Mouse (Mus musculus) c-Kit-positive CD71-positive TER-119-negative erythroid progenitor cells, embryonic 14.5 days (primary cell): ENCODE measurements around the gene Serpine3.
"Not testable (repeated sequence)": the region's sequence is repeated elsewhere in the genome, so short reads cannot be mapped to it uniquely, and the experiment has no call there.

Experiments used
- DNase-seq: peaks from one replicate; pipeline ENCODE4 v3.0.0-alpha.2; 2013; ENCODE audit warnings: low read depth

The Serpine3 gene

DNA sequence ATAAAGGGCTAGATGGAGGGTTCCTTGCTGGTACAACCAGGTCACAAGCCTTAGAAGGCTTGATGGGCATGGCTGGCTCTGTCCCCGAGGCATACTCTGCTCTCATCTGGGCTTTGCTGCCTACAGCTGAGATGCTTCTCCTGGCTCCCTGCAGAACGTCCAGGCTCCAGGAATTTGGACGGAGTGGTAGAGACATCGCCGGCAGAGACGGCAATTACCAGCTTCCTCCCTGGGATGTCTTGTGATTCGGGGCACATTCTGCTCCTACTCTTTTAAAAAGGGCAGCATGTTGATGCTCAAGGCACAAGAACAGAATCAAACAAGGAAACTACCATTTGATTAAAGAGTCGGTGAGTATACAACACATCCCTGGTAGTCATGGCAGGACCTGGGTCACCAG, at the start of gene Serpine3:
Serpine3 (plus strand) TSS at position 301 of the 400 bp plus-strand sequence.
- DNase-seq: no peak

DNA sequence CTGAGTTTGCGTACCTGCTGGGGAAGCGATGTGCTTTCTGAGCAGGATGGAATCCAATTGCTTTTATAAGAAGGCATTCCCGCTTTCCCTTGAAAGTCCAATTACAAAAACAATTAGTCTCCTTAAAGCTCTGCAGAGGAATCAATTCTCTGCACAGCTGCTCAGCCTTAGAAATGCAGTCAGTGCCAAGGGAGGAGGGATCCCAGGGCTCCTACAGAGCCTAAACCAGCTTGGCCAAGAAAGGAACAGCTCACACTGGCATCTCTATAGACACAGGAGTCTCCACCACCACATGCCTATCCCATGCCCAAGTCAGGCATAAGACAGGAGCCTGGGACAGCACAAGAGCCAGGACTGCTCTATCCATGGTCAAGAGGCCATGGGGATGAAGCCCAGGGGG, 41.1 kb upstream of the Serpine3 start:
- no peak for DNase-seq

DNA sequence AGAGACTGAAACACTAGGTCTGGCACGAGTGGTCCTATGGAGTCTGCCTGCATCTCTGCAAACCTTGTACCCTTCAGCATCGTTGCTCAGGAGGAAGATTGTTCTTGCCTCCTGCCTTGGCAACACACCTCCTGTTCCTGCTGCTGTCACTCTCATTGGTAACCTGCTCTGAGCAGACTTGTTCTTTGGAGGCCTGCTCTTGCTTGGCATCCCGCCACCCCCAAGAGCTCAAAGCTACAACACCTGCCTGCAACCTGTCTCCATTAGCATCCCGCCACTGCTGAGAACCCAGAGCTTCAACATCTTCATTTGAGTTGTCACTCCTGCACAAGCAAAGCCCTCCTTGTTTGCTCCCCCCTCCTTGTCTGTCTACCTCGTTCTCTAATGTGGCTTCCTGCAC, 35.5 kb upstream of the Serpine3 start:
- DNase-seq: no peak

DNA sequence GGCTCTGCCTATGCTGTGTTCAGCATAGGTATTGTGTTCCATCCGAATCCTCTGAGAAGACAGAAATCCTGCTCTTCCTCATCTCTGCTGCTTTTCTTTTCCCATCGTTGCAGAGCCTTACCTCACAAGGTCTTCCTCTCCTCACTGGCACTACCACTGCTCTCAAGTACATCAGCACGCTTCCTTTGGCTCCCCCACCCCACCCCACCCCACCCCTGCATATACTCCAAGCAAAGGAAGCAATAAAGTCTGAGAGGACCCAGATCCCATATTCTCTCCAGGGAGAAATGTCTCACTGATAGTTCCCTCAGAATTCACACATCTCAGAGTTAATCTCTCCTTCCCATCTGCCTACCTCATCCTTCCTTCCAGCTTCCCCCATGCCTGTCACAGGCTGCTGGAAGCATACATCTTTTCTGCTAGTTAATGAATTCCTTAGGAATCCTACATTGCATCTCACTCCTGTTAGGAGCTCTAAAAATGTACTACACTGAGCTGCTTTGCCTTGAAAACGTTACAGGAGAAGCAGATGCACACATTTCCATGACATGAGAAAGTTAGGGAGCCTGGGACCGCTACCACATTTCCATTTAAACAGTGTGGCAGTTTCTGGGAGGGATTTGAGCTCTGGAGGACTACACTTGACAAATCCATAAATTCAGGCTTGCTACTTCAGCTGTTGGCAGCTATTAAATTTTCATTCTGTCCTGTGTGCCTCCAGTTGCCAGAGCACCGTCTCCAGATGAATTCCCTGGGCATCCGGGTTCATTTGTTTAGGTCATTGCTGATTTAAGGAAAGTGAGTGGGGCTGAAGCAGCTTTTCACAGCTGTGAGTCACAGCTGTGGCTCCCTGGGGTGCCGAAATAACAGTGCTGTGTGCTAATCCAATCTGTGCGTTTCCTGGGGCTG, 25.8 kb upstream of the Serpine3 start:
- DNase-seq: no peak

DNA sequence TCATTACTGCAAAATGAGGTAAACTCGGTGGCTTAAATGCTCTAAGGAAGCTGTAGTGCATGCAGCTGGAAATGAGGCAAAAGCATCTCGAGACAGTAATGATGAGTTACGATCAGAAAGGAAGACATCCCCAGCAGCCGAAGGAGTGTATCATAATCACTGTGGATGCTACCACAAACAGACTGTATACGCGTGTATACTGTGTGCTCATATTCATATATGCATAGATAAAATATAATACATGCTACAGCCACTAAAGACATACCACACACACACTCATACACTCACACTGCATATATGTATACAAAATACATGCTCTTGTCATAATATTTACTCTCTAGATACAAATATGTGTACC, 25.1 kb upstream of the Serpine3 start:
- no peak for DNase-seq

DNA sequence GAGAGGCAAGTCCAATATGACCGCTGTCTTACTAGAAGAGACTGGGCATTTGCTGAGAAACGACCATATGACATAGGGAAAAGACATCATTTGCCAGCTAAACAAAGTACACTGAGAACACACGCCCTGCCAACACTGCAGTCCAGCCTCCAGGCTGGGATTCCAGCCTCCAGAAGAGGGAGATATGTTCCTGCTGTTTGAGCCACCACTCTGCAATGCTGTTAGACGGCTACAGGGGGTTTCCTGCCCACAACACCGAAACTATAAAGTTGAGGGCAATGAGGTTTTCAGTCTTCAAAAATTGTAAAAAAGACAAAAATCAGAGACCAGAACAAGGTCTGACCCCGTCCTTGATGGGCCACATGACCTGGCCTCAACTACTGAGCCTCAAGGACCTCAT, 24.4 kb upstream of the Serpine3 start:
- DNase-seq: no peak

DNA sequence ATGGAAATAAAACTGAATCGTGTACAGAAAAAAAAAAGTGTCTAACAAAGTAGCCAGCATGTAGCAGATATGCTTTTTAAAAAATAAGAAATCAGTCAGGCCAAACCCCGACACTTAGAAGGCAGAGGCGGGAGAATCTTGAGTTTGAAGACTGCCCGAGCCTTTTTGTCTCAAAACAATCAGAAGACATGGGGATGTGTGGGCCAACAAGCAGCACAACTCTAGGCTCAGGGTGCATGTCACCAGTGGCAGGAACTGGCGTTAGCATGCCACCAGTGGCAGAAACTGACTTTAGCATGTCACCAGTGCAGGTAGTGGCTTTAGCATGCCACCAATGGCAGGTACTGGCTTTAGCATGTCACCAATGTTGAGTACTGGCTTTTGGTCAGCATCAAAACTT, 23.9 kb upstream of the Serpine3 start:
- no peak for DNase-seq

DNA sequence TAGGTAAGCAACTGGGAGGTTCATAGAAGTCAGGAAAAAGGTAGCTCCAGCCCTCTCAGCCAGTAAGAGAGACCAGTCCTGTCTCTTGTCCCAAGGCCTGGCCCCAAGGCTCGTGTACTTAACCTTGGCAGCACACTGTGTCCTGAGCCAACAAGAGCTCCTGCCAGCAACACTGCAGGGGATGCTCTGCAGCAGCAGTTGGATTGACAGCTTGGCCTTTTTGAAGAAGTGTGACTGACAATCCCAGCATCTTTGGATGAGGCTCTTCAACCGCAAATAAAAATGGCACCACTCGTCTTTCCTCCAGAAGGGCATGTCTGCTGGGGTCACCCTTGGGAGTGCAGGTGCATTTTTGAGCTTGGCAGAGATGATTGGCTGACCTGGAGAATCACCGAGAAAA, 23.1 kb upstream of the Serpine3 start:
- no peak for DNase-seq

DNA sequence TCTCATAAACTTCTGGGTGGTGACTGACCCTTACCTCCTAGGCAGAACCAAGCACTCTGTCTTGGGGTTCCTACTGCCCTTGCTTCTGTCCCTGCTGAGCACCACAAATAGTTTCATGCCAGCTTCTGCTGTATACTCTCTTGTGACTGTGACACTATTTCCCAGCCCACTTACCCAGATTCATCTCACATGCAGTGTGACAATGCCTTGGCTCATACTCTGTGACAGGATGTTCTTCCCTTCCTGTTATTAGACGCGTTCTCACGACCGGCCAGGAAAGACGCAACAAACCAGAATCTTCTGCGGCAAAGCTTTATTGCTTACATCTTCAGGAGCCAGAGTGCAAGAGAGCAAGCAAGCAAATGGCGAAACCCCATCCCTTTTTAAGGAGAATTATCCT, 21.1 kb upstream of the Serpine3 start:
- not testable (repeated sequence) for DNase-seq

DNA sequence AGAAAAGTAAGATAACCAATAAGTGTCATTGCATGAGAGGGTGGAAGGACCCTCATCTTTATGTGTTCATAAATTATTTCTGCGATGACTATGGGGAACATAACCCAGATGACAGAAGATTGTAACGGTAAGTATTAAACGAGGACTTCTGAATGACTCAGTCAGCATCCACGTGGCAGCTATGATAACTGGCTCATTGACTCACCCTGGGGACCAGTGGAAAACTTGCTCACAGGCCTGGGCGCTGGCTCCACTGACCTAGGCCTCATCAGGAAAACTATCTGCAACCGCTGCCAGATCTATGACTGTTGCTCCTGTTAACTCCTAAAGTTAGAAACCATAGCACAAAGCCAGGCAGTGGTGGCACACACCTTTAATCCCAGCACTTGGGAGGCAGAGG, 15.1 kb upstream of the Serpine3 start:
- no peak for DNase-seq

DNA sequence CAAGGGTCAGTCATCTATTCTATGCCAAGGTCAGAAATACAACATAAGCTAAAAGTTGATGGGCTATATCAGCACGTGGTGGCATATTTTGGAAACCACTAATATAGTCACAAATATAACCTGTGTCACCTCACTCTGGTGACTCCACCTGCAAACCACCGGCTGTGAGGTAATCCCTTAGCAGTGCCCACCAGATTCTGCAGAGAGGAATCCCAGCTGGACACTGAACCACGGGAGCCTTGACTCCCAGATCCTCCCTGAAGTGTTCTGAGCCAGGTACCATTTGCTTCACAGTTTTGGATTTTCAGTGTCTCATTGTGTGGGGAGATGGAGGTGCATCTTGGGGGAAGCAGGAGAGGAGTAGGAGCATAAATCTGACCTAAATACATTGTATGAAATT, 13.1 kb upstream of the Serpine3 start:
- DNase-seq: no peak

DNA sequence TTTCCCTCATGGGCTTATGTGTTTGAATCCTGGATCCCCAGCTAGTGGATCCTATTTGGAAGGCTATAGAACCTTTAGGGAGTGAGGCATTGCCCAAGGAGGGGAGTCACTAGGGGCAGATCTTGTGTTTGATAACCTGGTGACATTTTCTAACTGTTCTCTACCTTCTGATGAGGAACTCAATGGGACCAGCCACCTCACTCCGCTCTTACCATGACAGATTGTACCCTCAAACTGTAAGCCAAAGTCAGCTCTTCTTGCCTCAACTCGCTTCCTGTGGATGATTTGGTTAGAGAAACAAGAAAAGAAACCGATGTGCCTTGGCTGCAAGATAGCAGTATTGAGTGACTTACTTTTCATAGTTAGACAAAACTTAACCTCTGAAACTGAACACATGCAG, 11.7 kb upstream of the Serpine3 start:
- no peak for DNase-seq

DNA sequence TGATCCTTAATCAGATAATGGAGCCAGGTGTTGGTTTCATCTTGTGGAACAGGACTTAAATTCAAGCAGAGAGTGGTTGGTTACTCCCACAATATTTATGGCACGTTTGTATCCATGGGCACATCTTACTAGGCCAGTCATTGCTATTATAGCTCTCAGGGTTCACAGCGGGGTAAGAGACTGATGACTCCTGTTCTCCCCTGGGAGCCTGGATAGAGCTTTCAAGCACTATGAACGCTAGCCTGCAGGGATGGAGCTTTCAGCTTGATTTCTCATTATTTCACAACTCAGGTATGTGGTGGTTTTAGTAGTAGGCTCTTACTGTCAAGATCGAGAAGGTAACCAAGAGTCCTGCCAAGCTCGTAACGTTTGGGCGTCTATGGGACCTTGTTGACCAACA, 7.5 kb upstream of the Serpine3 start:
- DNase-seq: no peak

DNA sequence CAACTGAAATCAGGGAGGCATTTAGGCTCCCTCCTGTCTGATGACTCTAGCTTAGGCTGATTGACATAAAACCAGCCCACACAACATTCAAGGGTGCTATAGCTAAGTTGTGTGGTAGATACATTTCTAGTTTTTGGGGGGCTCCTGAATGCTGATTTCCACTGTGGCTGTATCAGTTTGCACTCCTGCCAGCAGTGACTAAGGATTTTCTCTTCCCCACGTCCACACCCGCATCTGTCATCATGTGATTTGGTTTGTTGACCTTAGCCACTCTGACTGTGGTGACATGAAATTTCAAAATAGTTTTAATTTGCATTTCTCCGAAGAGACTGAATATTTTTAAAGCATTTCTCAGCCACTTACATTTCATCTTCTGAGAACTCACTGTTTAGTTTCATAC, 6.0 kb upstream of the Serpine3 start:
- DNase-seq: no peak

DNA sequence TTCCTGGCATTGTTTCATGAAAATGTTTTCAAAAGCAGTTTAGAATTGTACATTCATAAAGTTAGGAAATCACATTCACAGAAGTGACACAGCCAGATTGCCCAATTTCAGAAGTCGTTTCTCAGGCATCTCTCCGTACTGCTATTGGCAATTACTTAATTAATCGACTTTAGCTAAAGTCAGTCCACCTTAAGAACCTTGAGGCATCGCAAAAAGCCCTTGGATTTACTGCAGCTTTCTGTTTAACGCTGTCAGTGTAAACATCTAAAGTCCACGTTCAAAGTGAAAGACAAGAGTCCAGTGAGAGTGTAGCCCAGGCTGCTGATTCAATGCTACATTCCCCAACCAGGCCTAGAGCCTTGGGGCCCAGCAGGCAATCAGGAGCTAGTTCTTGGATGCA, 1.1 kb upstream of the Serpine3 start:
- no peak for DNase-seq

DNA sequence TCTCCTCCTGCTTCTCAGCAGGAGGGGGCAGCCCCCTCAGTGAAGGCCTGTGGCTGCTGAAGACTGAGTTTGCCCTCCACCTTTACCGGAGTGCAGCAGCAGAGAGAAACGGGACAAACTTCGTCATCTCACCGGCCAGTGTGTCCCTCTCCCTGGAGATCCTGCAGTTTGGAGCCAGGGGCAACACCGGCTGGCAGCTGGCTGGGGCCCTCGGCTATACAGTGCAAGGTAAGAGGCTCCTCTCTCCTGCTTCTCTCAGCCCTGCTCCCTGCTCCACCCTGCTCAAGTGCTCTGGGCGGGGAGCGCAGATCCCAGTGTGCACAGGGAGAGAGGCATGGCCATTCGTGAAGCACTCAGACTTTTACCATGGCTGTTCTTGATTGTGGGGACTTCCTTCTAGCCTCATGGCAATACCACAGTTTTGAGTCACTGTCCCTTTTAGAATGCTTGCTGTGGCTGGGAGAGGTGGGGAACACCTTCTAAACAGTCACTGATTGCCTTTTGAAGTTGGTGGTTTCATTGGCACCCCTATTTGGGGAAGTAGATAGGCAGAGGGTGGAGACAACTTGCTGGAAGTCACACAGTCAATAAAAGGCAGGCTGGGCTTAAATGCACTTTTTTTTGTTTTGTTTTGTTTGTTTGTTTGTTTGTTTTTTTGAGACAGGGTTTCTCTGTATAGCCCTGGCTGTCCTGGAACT, 1.7 kb downstream of the Serpine3 start:
- no peak for DNase-seq

DNA sequence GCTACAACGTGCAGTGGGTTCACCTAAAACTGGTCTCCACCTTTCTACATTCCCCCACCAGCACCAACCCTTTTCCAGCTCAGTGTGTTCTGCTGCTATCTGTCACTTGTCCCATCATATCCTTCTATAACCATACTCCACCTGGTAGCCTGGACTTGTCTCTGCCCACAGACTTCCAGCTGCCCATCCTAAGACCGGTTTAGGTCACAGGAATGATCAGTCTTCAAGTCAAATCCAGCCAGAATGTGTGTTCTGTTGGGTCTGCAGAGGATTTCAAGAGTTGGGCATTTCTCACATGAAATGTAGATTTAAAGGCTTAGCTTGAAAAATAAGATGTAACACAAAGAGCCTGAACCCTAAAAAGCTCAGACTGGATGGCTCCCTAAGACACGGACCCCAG, 10.2 kb downstream of the Serpine3 start:
- no peak for DNase-seq

DNA sequence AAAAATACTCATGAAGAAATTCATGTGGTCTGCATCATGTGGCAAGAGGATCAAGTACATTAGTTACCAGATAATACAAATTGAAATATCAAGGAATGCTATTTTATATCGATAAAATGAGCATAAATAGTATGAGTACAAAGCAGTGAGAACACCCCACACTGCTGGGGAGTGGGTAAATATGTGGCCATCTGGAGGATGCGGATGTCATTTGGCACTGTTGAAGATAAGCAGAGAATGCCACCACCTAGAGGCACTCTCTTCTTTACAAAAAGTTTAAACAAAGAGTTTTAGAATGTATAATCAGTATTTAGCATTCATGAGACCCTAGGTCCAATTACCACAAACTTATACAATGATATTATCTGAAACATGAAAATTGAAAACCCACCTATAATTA, 54.7 kb downstream of the Serpine3 start:
- no peak for DNase-seq

DNA sequence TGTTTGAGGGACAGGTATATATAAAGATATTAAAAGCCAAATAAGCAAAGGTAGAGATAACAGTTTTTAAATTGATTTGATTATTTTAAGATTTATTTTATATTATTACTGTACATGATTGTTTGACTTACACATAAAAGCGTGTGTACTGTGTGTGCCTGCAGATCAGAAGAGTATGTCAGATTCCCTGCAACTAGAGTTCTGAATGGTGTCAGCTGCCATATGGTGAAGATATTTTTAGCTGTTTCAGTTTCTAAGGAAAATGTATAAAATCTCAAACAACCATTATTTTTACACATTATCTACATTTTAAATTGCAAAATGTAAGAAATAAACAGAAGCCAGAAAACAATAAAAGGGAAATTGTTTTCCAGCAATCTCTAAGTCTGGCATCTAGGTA, 58.2 kb downstream of the Serpine3 start:
- DNase-seq: no peak

DNA sequence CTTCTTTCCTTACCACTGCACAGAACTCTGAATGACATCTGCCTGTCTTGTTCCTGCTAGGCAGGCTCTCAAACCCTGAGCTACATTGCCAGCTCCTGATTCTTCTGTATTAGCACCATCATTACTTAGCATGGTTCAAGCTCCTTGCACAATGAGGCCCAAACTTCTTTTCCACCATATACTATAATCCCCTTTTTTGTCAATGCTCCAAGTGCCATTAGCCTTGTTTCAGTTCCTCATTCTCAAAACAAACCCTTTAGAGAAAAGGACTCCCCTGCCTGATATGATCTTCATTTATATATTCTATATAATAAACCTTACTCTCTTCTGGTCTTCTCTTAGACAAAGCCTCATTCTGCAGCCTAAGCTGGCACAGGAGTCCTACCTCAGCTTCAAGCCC, 61.1 kb downstream of the Serpine3 start:
- no peak for DNase-seq

DNA sequence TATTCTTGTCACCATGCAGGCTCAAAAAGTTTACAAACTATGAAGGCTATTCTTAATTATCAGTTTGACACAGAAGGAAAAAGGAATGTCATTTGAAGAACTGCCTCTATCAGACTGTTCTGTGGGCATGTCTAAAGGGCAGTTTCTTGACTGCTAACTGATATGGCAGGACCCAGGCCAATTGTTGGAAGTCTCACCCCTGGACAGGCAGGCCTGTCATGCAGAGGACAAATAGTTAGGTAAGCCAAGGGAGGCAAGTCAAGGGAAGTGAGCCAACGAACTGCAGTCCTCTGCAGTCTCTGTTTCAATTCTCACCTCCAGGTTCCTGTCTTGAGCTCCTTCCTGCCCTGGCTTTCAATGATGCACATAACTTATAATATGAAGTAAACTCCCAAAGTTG, 68.4 kb downstream of the Serpine3 start:
- DNase-seq: no peak

DNA sequence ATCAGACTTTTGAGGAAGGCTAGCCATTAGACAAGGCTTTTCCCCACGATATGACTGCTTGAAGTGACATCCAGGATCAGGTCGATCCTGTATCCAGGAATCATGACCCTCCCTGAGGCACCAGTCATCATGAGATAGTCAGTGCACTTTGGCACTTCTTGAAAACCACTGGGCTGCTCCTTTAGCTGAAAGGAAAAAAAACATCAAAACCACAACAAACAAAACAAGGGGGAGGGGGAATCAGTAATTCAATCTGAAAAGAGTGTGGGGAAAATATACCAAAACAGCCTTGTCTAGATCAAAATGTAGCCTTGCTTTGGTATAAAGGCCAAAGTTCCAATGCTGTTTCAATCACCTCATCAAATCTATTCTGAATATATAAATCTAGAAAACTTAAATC, 70.2 kb downstream of the Serpine3 start:
- no peak for DNase-seq

DNA sequence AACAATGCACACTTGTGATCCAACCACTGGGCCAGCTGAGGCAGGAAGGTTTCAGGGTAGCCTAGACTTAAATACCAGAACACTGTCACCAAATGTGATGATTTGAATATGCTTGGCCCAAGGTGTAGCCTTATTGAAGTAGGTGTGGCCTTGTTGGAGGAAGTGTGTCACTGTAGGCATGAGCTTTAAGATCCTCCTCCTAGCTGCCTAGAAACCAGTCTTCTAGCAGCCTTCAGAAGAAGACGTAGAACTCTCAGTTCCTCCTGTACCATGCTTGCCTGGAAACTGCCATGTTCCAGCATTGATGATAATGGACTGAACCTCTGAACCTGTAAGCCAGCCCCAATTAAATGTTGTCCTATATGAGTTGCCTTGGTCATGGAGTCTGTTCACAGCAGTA, 72.2 kb downstream of the Serpine3 start:
- no peak for DNase-seq
